Mouse (Mus musculus) limb, embryonic 14.5 days (tissue): Measurements from ENCODE around the gene Bmf. TPM values are rescaled to one million over a fixed set of nuclear protein-coding genes. Genes with fewer than 3 reads are reported as not detected.

Experiments
- ATAC-seq: fragments of 200-750 bp; cut with Nextera tagmentation; 2 replicates; pipeline ENCODE4 v1.8.0; 2017; ENCODE audit warnings: low read depth, moderate number of reproducible peaks, moderate TSS enrichment; ENCODE audit not compliant: low FRiP score
- DNase-seq: peaks from one replicate; pipeline ENCODE4 v3.0.0-alpha.2; 2015; ENCODE audit warnings: low spot score
- H3K27ac ChIP-seq: fragments of 300-500 bp; sonication (generic); replicated peaks from 2 replicates; pipeline ENCODE4 v1.5.1; 2014; ENCODE audit warnings: low read depth, mild to moderate bottlenecking, low read length, moderate library complexity, mixed read lengths
- H3K27me3 ChIP-seq: fragments of 300-500 bp; sonication (generic); 2 replicates; pipeline ENCODE4 v1.6.1; 2014; ENCODE audit warnings: low read length, mixed read lengths; ENCODE audit not compliant: control insufficient read depth, insufficient read depth
- H3K36me3 ChIP-seq: fragments of 300-500 bp; sonication (generic); 2 replicates; pipeline ENCODE4 v1.6.1; 2014; ENCODE audit warnings: mild to moderate bottlenecking, low read length, moderate library complexity, mixed read lengths; ENCODE audit not compliant: control insufficient read depth, insufficient read depth
- H3K4me1 ChIP-seq: fragments of 300-500 bp; sonication (generic); 2 replicates; pipeline ENCODE4 v1.6.1; 2014; ENCODE audit warnings: antibody characterized with exemption, low read length, mixed read lengths; ENCODE audit not compliant: control insufficient read depth, insufficient read depth
- H3K4me2 ChIP-seq: fragments of 300-500 bp; sonication (generic); replicated peaks from 2 replicates; pipeline ENCODE4 v1.6.1; 2014; ENCODE audit warnings: low read depth, mild to moderate bottlenecking, low read length, moderate library complexity; ENCODE audit not compliant: severe bottlenecking
- H3K4me3 ChIP-seq: fragments of 300-500 bp; sonication (generic); replicated peaks from 2 replicates; pipeline ENCODE4 v1.5.1; 2014; ENCODE audit warnings: low read length
- H3K9ac ChIP-seq: fragments of 300-500 bp; sonication (generic); 2 replicates; pipeline ENCODE4 v1.6.1; 2014; ENCODE audit warnings: mild to moderate bottlenecking, low read depth, low read length, moderate library complexity; ENCODE audit not compliant: severe bottlenecking
- H3K9me3 ChIP-seq: fragments of 300-500 bp; sonication (generic); 2 replicates; pipeline ENCODE4 v1.6.1; 2016; ENCODE audit warnings: low read length; ENCODE audit not compliant: control insufficient read depth
- POLR2A ChIP-seq: fragments of 200-500 bp; IDR thresholded peaks from 2 replicates; pipeline ENCODE4 v1.8.0; 2012; ENCODE audit warnings: inconsistent platforms, mild to moderate bottlenecking, moderate library complexity, borderline replicate concordance; ENCODE audit not compliant: insufficient read depth, insufficient read length; ENCODE audit errors: extremely low read depth
- WGBS: fragments of 180-500 bp; shearing (Covaris S2); extraction: QIAGEN DNeasy Blood & Tissue Kit; methylation state at CpG from one replicate; pipeline ENCODE4 v1.1.7; 2014; 5-methylcytosine and 5-hydroxymethylcytosine counted together
- polyA plus RNA-seq, 2 experiments: library from polyadenylated mRNA; depleted of rRNA in 1 of 2; stranded (reverse) in 1 of 2; unstranded in 1 of 2; fragments of >200 nt; fragmentation: Nextera tagmentation in 1 of 2; extraction: Ambion mirVana in 1 of 2; gene quantifications; 2 replicates each; pipeline versions ENCODE4 v1.2.1 to v1.2.3; 2012 to 2014

The Bmf gene
- polyA plus RNA-seq, 2 experiments = 5.1 to 29.2 TPM

- 74% methylated on average over 5 of the region's 5 CpGs for WGBS
- Histone ChIP-seq H3K4me1 (no peaks in the 10 kb centered on the region), H3K4me3 (no peak overlapping the region), H3K27ac (no peak overlapping the region), H3K4me2 (no peak overlapping the region), H3K9me3 (no peaks in the 10 kb centered on the region), H3K36me3 (no peaks in the 10 kb centered on the region), H3K9ac (no peak overlapping the region), H3K27me3 (no peaks in the 10 kb centered on the region)
- no peak for ATAC-seq
- no peak for DNase-seq
- no peak for TF ChIP-seq POLR2A
Observed at GRCm38 (mm10) chr2:118586013-118586412, 36.5 kb upstream of the Bmf start.

GRCm38 (mm10) chr2:118573135-118573534, 23.6 kb upstream of the Bmf start:
- Histone ChIP-seq H3K27ac (no peak overlapping the region), H3K4me2 (no peak overlapping the region), H3K9me3 (no peaks in the 10 kb centered on the region), H3K27me3 (no peaks in the 10 kb centered on the region), H3K4me1 (no peaks in the 10 kb centered on the region), H3K9ac (no peak overlapping the region), H3K4me3 (no peak overlapping the region), H3K36me3 (no peaks in the 10 kb centered on the region)
- ATAC-seq (no peak), DNase-seq (no peak)
- 80% methylated on average over 3 of the region's 3 CpGs for WGBS
- TF ChIP-seq POLR2A = no peak

- Histone ChIP-seq H3K4me1 (no peaks in the 10 kb centered on the region), H3K36me3 (no peaks in the 10 kb centered on the region), H3K27ac (no peak overlapping the region), H3K9ac (no peak overlapping the region), H3K4me2 (no peak overlapping the region), H3K9me3 (no peaks in the 10 kb centered on the region), H3K4me3 (no peak overlapping the region), H3K27me3 (no peaks in the 10 kb centered on the region)
- 80% methylated on average over 9 of the region's 9 CpGs for WGBS
- ATAC-seq = no peak
- DNase-seq = no peak
- TF ChIP-seq POLR2A = no peak
Observed at GRCm38 (mm10) chr2:118572183-118572836, 22.8 kb upstream of the Bmf start.

- Histone ChIP-seq H3K27me3 (no peaks in the 10 kb centered on the region), H3K9ac (no peak overlapping the region), H3K4me2 (no peak overlapping the region), H3K27ac (no peak overlapping the region), H3K36me3 (no peaks in the 10 kb centered on the region), H3K4me1 (no peaks in the 10 kb centered on the region), H3K9me3 (no peaks in the 10 kb centered on the region), H3K4me3 (no peak overlapping the region)
- TF ChIP-seq POLR2A = no peak
- WGBS = 82% methylated on average over 2 of the region's 2 CpGs
- no peak for ATAC-seq
- no peak for DNase-seq
Observed at GRCm38 (mm10) chr2:118570939-118571338, 21.5 kb upstream of the Bmf start.

- Histone ChIP-seq H3K9me3 (no peaks in the 10 kb centered on the region), H3K4me1 (no peaks in the 10 kb centered on the region), H3K4me3 (no peak overlapping the region), H3K4me2 (no peak overlapping the region), H3K27ac (no peak overlapping the region), H3K27me3 (no peaks in the 10 kb centered on the region), H3K36me3 (no peaks in the 10 kb centered on the region), H3K9ac (no peak overlapping the region)
- ATAC-seq (no peak), DNase-seq (no peak)
- WGBS = 84% methylated on average over 8 of the region's 8 CpGs
- no peak for TF ChIP-seq POLR2A
Observed at GRCm38 (mm10) chr2:118567179-118567578, 17.7 kb upstream of the Bmf start.
